Mouse (Mus musculus): Measurements from ENCODE around the gene Ankrd45. TPM values are rescaled to one million over a fixed set of nuclear protein-coding genes. Genes with fewer than 3 reads are reported as not detected.

The Ankrd45 gene
- polyA plus RNA-seq, 1 experiment = 0.05 TPM

- no peak for TF ChIP-seq CEBPB (IDR thresholded peaks at IDR 0.05; ENCODE audit: low read depth)
- no peak for TF ChIP-seq MYOD1 (IDR thresholded peaks at IDR 0.05; ENCODE audit: control insufficient read depth, insufficient read length, low read depth)
- TF ChIP-seq FOSL1 (IDR thresholded peaks at IDR 0.05; ENCODE audit: insufficient read depth, low read length, poor library complexity, severe bottlenecking) = no peak
- no peak for TF ChIP-seq MYOG (IDR thresholded peaks at IDR 0.05; ENCODE audit: control insufficient read depth, extremely low read depth, insufficient read length)
- no peak for TF ChIP-seq CTCF (IDR thresholded peaks at IDR 0.05; ENCODE audit: control insufficient read depth, insufficient read depth, insufficient read length)
- Histone ChIP-seq H3K4me3 (ENCODE audit: insufficient read depth, poor library complexity, severe bottlenecking) (no peak overlapping the region), H3ac (ENCODE audit: control insufficient read depth, insufficient read length, low read depth) (no peak overlapping the region), H3K79me3 (ENCODE audit: low read depth) (no peaks in the 10 kb centered on the region), H3K27me3 (ENCODE audit: control insufficient read depth, insufficient read depth, insufficient read length) (no peaks in the 10 kb centered on the region), H3K79me2 (ENCODE audit: control insufficient read depth, insufficient read depth) (no peaks in the 10 kb centered on the region), H3K36me3 (ENCODE audit: control insufficient read depth, insufficient read depth) (no peaks in the 10 kb centered on the region)
These were observed 17.8 kb downstream of the Ankrd45 start for GRCm38 (mm10) chr1:161160266-161160665.

- Histone ChIP-seq H3K36me3 (ENCODE audit: control insufficient read depth, insufficient read depth) (no peaks in the 10 kb centered on the region), H3K4me3 (ENCODE audit: insufficient read depth, poor library complexity, severe bottlenecking) (no peak overlapping the region), H3K79me2 (ENCODE audit: control insufficient read depth, insufficient read depth) (no peaks in the 10 kb centered on the region), H3K27me3 (ENCODE audit: control insufficient read depth, insufficient read depth, insufficient read length) (peaks cover 14% of the 10 kb centered on the region), H3ac (ENCODE audit: control insufficient read depth, insufficient read length, low read depth) (peak overlapping the region; percentile 45), H3K79me3 (ENCODE audit: low read depth) (no peaks in the 10 kb centered on the region)
- peak; percentile 77 for TF ChIP-seq CTCF (IDR thresholded peaks at IDR 0.05; ENCODE audit: control insufficient read depth, insufficient read depth, insufficient read length)
- TF ChIP-seq USF1 (IDR thresholded peaks at IDR 0.05; ENCODE audit: low read depth) = no peak
These were observed 28.2 kb downstream of the Ankrd45 start for GRCm38 (mm10) chr1:161170651-161171050.

GRCm38 (mm10) chr1:161180674-161181073 lies 38.2 kb downstream of the Ankrd45 start:
- TF ChIP-seq CTCF (IDR thresholded peaks at IDR 0.05; ENCODE audit: control insufficient read depth, insufficient read depth, insufficient read length) = peak; percentile 19
- TF ChIP-seq USF1 (IDR thresholded peaks at IDR 0.05; ENCODE audit: low read depth) = no peak
- no peak for TF ChIP-seq FOSL1 (IDR thresholded peaks at IDR 0.05; ENCODE audit: insufficient read depth, low read length, poor library complexity, severe bottlenecking)
- no peak overlapping the region for H3K4me3 ChIP-seq (ENCODE audit: insufficient read depth, poor library complexity, severe bottlenecking)
- no peaks in the 10 kb centered on the region for H3K27me3 ChIP-seq (ENCODE audit: control insufficient read depth, insufficient read depth, insufficient read length)
- H3ac ChIP-seq (ENCODE audit: control insufficient read depth, insufficient read length, low read depth) = no peak overlapping the region
- no peaks in the 10 kb centered on the region for H3K36me3 ChIP-seq (ENCODE audit: control insufficient read depth, insufficient read depth)
- no peaks in the 10 kb centered on the region for H3K79me2 ChIP-seq (ENCODE audit: control insufficient read depth, insufficient read depth)
- no peaks in the 10 kb centered on the region for H3K79me3 ChIP-seq (ENCODE audit: low read depth)

- Histone ChIP-seq H3K4me3 (ENCODE audit: insufficient read depth, poor library complexity, severe bottlenecking) (no peak overlapping the region), H3K27me3 (ENCODE audit: control insufficient read depth, insufficient read depth, insufficient read length) (no peaks in the 10 kb centered on the region), H3ac (ENCODE audit: control insufficient read depth, insufficient read length, low read depth) (no peak overlapping the region), H3K36me3 (ENCODE audit: control insufficient read depth, insufficient read depth) (no peaks in the 10 kb centered on the region), H3K79me3 (ENCODE audit: low read depth) (no peaks in the 10 kb centered on the region), H3K79me2 (ENCODE audit: control insufficient read depth, insufficient read depth) (no peaks in the 10 kb centered on the region)
- TF ChIP-seq MAX (IDR thresholded peaks at IDR 0.05) (no peak), CEBPB (IDR thresholded peaks at IDR 0.05; ENCODE audit: low read depth) (no peak), FOSL1 (IDR thresholded peaks at IDR 0.05; ENCODE audit: insufficient read depth, low read length, poor library complexity, severe bottlenecking) (no peak), MYOD1 (IDR thresholded peaks at IDR 0.05; ENCODE audit: control insufficient read depth, insufficient read length, low read depth) (no peak), MYOG (IDR thresholded peaks at IDR 0.05; ENCODE audit: control insufficient read depth, extremely low read depth, insufficient read length) (no peak), USF1 (IDR thresholded peaks at IDR 0.05; ENCODE audit: low read depth) (no peak), CTCF (IDR thresholded peaks at IDR 0.05; ENCODE audit: control insufficient read depth, insufficient read depth, insufficient read length) (no peak)
These were observed 39.9 kb downstream of the Ankrd45 start for GRCm38 (mm10) chr1:161182386-161182785.

GRCm38 (mm10) chr1:161183677-161184076 lies 41.2 kb downstream of the Ankrd45 start:
- no peak overlapping the region for H3ac ChIP-seq (ENCODE audit: control insufficient read depth, insufficient read length, low read depth)
- TF ChIP-seq MYOG (IDR thresholded peaks at IDR 0.05; ENCODE audit: control insufficient read depth, extremely low read depth, insufficient read length) (no peak), MAX (IDR thresholded peaks at IDR 0.05) (no peak), FOSL1 (IDR thresholded peaks at IDR 0.05; ENCODE audit: insufficient read depth, low read length, poor library complexity, severe bottlenecking) (no peak), MYOD1 (IDR thresholded peaks at IDR 0.05; ENCODE audit: control insufficient read depth, insufficient read length, low read depth) (no peak), CEBPB (IDR thresholded peaks at IDR 0.05; ENCODE audit: low read depth) (no peak), USF1 (IDR thresholded peaks at IDR 0.05; ENCODE audit: low read depth) (no peak)
- H3K36me3 ChIP-seq (ENCODE audit: control insufficient read depth, insufficient read depth) = no peaks in the 10 kb centered on the region
- H3K27me3 ChIP-seq (ENCODE audit: control insufficient read depth, insufficient read depth, insufficient read length) = no peaks in the 10 kb centered on the region
- H3K79me3 ChIP-seq (ENCODE audit: low read depth) = no peaks in the 10 kb centered on the region
- no peaks in the 10 kb centered on the region for H3K79me2 ChIP-seq (ENCODE audit: control insufficient read depth, insufficient read depth)
- H3K4me3 ChIP-seq (ENCODE audit: insufficient read depth, poor library complexity, severe bottlenecking) = no peak overlapping the region

DNA sequence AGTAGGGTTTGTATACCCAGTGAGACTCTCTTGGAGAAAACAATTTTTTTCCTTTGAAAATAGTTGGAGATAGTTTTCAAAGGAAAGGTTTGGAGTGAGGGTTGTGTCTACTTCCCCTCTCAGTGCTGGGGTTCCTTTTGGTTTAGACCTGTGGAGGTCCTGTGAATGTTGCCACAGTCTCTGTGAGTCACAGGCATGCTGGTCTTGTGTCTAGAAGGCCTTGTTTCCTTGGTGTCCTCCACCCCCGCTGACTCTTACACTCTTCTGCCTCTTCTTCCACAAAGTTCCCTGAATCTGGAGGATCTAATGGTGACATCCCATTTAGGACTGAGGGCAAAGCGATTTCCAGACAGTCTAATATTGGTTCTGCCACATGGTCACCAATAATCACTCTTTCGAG lies 42.9 kb downstream of the Ankrd45 start:
- Histone ChIP-seq H3K27me3 (ENCODE audit: control insufficient read depth, insufficient read depth, insufficient read length) (no peaks in the 10 kb centered on the region), H3K36me3 (ENCODE audit: control insufficient read depth, insufficient read depth) (no peaks in the 10 kb centered on the region), H3K79me3 (ENCODE audit: low read depth) (no peaks in the 10 kb centered on the region), H3K4me3 (ENCODE audit: insufficient read depth, poor library complexity, severe bottlenecking) (no peak overlapping the region), H3K79me2 (ENCODE audit: control insufficient read depth, insufficient read depth) (no peaks in the 10 kb centered on the region), H3ac (ENCODE audit: control insufficient read depth, insufficient read length, low read depth) (no peak overlapping the region)
- TF ChIP-seq MYOD1 (IDR thresholded peaks at IDR 0.05; ENCODE audit: control insufficient read depth, insufficient read length, low read depth) = no peak
- TF ChIP-seq MYOG (IDR thresholded peaks at IDR 0.05; ENCODE audit: control insufficient read depth, extremely low read depth, insufficient read length) = no peak
- TF ChIP-seq FOSL1 (IDR thresholded peaks at IDR 0.05; ENCODE audit: insufficient read depth, low read length, poor library complexity, severe bottlenecking) = no peak
- no peak for TF ChIP-seq USF1 (IDR thresholded peaks at IDR 0.05; ENCODE audit: low read depth)
- no peak for TF ChIP-seq CTCF (IDR thresholded peaks at IDR 0.05; ENCODE audit: control insufficient read depth, insufficient read depth, insufficient read length)
- TF ChIP-seq CEBPB (IDR thresholded peaks at IDR 0.05; ENCODE audit: low read depth) = no peak
- no peak for TF ChIP-seq MAX (IDR thresholded peaks at IDR 0.05)

All from C2C12 (cell line).